Mouse (Mus musculus) MEL-GATA-1-ER (cell line): ENCODE results near the gene Kalrn.
"Not testable (repeated sequence)": the region's sequence is repeated elsewhere in the genome, so short reads cannot be mapped to it uniquely, and the experiment has no call there.

ENCODE experiments used
- DNase-seq: peaks from one replicate; pipeline ENCODE4 v3.0.0-alpha.2; 2012; ENCODE audit warnings: low read depth; ENCODE audit errors: extremely low read depth

Gene Kalrn

DNA sequence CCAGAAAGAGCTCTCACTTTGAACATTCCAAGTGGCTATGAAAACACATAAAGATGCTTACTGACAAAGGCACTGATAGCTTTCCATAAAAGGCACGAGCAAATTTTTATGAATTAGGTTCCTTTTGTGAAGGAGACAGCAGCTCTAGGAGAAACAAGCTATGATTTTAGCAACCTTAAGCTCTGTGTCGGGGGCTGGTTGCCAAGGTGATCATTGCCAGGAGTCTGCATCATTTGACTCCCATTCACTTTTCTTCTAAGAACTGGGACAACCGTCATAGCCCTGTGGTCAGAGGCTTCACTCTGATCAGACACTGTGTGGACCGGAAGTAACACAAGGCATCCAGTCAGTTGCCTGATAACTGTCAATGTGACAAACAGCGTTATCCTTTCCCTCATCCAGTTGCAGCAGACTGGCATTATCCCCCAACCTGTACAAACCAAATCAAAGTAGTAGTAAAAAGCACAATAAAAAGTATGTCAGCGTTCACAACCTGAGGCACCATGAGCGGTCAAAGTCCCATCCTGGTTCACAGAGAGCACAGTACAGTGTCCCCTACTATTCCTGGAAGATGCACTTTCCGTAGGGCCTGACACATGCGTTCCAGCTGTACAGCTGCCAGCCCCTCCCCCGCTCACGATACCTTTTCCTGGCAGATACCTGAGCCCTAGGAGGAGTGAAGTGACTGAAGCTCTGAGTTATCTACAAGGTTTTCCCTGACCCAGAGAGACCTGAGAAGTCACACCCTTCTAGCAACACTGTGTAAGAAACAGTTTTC is 253.1 kb downstream of the Kalrn start:
- DNase-seq = no peak

DNA sequence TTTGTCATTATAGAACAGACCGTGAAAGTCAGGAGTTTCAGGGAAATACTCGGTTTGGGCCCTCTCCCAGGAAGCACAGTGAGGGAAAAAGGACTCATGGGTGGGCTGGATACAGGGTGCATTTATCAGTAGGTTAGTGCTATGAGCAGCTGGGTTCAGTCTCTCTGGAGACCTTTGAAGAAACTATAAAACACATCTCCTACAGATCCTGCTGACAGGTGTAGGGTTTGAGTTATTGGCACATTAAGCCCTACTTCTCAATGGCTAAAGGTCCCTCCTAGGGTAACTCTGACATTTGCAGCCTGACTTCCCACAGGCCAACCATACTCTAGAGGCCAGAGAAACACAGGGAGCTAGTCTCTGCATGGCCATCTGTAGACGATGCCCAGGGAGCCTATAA is 256.2 kb downstream of the Kalrn start:
- DNase-seq = no peak

DNA sequence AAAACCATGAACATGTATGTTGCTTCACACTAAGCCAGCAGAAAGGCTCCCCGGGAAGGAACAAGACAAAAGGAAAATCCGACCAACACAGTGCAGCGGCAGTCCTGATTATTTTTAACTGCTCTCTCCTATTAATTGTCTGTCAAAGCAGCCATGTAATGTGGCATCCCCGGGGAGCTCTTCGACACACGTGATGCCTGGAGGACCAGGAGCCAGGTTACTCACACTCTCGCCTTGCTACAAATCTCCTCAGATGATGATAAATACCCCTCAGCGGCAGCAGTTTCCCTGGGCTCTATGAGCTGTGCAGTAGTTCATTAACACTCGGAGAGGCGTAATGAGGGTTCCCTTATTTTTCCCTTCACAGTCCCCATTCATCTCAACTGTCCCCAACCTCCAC is 257.1 kb downstream of the Kalrn start:
- DNase-seq = no peak

DNA sequence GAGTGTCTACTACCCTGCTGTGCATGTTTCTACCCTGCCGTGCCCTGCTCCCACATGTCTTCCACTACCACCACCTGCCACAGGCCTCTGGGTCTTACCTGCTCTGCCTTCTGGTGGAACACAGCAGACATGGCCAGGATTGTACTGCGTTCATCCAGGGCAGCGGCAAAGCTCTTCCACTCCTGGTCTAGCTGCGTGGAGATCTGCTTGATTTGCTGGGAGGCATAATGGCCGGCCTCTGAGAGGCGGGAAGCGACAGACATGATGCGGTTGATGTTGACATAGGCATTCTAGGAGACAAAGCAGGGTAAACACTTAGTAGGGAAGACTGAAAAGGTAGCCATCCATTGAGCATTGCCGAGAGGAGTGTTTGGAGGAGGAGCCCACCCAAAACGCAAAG is 259.3 kb downstream of the Kalrn start:
- DNase-seq = no peak

DNA sequence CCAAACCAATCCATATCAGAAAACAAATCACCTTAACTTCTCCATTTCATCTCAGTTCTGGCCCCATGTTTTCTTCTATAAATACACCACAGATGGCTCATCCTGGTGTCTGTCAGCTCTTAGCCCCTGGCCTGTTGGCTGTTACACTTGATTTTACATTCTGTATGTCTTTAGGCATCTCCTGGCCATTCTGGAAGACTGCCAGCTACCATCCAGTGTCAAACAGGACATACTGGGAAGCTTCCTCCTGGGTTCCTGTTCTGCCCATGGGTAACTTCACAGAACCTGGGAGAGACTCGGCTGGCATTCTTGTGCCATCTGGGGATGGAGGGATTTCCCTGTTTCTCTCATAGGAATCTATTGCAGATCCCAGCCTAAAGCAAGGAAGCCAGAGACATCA is 261.8 kb downstream of the Kalrn start:
- no peak for DNase-seq

DNA sequence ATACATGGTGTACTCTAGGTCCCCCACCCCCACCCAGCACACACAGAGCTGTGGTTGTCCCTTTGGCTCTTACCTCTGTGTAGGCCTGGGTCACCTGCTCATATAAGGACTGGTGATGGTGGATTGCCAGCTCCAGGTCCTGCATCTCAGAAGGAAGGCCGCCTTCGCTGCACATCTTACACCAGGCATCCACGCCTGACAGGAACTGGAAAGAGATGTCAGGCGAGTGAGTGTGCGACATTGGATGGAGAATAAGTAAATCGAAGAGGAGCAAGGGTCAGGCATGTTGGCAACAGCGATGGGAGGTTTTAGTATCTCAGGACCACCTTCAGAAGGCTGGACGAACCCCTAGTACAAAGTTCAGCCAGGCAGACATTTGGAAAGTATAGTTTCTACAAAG is 263.0 kb downstream of the Kalrn start:
- no peak for DNase-seq

DNA sequence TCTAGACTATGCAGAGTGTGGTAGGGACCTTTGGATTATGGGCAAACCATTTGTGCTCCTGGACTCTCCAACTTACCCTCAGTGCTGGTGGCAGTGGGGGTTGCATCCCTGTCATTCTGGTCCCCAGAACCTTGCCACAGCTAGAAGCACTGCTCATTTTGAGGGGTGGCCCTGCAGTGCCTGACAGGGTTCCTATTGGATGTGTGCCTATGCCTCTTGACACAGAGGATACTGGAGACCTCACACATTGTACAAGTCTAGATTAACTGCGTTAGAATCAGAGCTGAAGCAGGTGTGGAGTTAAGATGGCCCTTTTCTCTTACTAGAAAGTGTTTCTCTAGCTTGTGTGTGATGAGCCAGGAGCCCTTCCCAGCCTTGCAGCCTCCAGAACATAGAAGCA is 265.0 kb downstream of the Kalrn start:
- no peak for DNase-seq

DNA sequence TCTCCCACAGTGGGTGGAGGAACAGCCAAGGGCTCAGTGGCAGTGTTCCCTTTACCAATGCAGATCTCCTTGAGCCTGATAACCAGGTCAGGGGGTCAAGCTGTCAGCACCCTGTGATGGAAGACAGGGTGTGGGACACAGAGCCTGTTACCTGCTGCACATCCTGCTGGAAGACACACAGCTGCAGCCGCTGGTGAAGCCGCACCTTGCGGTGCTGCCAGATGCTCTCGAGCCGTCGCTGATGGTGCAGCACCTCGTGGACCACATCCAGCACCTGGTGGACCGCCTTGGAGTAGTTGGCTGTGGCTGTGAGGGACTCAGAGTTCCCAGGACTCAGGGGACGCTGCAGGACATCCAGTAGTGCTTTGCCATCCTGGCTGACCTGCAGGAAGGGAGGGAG is 265.9 kb downstream of the Kalrn start:
- no peak for DNase-seq

DNA sequence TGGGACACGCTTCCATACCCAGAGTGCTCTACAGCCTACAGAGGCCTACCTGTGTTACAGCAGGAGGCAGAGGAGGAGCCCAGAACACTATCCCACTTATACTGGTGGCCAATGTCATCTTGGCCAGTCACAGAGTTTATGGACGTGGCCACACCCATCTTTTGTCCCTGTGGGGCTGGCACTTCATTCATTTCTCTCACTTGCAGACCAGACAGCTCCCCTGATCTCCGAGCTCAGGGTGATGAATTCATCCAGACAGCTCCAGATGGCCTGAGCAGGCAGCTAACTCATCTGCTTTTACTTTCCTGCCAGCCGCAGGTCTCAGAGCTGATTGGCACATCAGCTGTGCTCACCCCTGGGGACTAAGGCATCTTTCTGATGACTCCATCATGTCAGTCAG is 267.7 kb downstream of the Kalrn start:
- DNase-seq = no peak

DNA sequence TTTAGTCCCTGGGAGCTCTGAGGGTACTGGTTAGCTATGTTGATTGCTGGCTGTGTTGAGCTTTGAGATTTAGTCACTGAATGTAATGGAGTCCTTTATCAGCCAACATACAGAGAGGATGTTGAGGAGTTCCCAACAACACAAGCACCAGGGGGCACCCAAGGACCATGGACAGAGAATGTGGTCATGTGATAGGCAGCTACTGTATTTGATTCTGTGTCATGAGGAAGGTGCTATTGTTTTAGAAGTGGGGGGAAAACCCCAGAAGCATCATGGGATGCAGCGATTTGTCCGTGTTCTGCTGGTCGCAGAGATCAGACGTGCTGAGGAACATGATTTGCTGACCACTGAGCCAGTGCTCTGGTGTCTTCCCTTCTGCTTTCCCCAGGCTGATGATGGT is 269.5 kb downstream of the Kalrn start:
- not testable (repeated sequence) for DNase-seq

DNA sequence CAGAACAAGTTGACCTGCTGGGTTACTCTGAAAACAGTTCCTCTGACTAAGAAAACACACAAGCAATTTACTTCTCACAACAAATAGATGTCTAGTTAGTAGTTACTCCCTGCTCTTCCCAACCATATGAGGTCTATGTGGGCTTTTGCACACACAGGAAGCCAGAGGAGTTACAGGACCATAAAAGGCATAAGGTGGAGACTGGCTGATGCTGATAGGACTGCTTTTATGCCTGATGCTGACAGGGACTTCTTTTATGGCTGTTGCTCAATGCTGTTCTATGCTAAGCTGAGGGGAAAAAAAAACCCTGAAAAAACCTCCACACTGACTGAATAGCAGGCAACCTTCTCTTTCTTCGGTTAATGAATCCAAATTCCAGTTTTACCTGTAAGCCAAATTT is 270.8 kb downstream of the Kalrn start:
- no peak for DNase-seq

DNA sequence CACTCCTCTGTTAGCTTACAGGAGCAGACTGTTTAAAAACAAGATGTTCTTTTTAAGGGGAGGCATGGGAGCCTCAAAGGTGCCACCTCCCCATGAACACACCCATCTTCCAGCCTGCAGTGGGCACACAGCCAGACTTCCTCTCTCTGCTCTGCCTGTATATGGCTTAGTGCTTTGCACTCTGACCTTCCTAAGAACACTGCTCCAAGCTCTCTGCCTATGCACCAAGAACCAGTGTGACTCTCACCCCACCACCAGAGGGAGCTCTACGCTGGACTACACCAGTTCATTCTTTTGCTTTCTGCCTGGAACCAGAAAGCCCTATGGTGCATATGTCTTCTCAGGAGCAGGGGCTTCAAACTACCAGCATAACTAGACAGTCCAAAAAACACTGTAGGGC is 271.3 kb downstream of the Kalrn start:
- no peak for DNase-seq

DNA sequence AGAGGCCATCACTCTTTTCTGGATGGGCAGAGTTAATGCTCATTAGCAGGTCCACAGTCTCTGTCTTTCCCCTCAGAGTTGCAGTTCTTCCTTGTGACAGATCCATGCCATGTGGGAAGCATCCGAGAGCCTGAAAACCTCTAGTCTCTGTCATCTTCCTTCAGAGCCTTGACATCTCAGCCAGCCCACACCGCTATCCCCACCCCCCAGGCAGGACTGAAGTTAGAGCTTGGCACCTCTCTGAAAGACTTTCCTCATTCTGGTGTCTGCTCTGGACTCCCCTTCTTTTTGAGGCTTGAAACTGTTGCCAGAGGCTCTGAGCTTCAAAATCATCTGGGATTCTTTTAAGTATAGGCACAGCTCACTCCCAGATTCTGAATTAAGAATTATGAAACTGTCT is 274.1 kb downstream of the Kalrn start:
- no peak for DNase-seq

DNA sequence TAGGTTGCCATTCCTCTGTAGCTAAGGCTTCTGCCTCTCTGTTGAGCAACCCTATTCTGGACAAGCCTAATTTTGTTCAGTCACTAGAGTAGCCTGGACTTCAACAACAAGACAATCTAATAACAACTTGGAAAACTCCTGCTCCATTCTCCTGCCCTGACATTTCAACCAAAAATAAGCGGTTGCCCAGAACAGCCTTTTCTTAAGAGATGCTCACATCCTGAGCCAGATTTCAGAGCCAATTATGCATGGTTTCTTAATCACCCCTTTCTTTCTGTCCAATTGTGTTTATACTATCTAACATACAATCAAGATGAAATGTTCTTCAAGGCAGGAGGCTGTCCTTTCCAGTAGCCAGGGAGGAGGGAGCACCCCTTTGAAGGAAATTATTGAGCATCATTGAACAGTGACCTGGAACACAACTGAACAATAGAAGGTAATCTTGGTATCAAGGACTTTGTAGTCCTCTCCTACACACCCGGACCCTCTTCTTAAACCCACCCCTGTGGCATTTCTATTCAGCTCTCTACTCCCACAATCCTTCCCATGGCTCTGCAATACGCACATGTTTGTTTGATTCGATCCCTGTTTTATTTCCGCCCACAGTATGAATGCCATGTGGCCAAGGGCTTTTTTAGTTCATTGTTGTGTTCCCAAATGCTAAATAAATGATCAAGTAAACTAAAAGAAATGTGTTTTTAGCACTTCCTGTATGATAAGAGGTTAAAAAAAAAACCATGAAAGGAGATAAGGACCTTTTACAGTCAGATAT is 275.2 kb downstream of the Kalrn start:
- no peak for DNase-seq

DNA sequence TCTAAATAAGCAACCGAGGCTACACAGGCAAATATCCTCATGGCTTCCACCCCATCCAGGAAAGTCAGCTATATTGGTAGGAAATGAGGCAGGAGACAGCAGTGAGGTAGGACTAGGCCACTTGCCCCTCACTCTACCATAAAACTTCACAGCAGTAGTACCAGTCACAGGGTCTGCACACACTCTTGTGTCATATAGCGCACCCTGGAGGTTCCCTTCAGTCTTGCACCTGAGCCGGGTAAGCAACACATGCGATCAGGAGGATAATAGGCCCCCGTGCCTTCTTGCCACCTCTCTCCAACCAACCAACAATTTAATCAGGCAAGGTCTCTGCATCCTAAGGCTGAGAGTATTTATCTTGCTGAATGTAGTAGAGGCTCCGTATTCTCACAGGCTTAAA is 278.8 kb downstream of the Kalrn start:
- DNase-seq = no peak

DNA sequence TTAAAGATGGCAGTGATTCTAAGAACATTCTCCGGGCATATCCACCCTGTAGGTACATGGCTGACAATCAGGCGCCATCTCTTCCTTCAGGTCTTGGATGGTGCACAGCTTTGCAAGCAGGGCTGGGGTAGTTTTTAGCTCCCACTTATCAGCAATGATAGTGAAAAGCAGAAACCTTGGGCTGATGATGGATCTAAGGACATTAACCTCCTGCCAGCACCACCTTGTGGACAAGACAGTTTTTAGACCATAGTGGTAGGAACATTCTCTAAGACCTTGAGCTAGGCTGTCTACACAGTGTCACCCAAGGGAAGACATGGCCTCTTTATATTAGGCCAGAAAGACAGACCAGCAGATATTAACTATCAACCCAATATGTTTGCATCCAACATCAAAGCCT is 279.7 kb downstream of the Kalrn start:
- DNase-seq = no peak

DNA sequence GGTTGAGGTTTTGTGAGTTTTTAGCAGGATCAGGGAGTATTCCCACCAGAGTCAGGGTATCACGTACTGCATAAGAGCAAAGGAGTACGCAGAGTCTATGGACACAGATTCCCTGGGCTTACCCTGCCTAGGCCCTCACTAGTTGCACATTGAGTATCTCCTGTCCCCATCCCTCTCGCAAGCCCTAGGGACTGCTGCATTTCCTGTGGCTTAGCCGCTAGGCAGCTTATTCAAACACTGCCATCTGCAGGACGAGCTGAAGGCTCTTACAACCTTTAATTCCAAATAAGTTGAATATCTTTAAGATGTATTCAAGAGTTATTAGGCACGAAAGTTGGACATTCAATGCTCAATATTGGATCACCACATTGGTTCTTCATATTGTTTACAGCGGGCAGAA is 283.7 kb downstream of the Kalrn start:
- DNase-seq = no peak

DNA sequence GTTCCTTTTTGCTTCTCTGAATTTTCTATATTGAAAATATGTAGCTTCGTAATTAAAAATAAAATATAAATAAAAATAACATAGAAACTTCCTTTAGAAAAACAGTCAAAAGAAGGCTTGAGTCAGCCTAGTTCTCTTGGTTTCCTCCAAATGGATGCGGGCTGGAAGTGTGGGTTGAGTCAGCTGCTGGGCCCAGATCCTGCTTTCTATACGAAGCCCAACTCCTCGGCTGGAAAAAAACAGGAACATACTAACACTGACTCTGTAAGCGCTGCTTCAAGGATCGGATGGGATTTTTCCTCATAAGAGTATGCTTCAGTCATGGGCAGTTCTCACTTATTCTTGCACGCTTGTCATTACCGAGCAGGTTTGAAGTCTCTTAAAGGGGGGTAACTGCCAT is 291.3 kb downstream of the Kalrn start:
- no peak for DNase-seq

DNA sequence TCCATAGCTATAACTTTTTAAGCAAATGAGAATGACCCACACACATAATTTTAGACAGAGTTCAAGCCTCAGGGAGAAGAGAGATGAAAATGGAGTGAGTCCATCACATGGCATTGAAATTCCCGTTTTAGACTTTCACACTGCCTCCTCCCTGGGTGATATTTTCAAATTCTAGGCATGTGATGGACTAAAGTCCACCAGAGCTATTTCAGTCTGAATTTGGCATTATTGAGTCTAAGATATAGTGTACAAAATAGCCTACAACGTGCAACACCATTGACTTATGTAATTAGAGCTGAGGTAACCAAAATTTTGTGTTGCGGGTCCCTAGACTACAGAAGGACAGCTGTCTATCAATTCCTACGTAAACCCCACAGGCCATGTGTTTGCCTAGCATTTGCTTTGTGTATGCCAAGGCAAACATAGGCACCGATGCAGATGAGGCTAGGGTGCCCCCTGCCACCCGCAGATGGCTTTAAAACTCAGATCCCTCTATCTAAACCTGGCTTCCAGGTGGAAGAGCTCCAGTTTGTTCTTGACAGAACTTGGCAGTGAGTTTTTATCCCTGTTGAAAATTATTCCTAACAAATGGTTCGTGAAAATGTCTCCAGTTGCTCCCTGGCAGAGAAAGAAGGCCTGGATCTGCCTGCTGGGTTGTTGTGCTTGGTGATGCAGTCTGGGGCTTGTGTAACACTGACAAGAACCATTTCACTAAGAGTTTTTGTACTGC is 293.5 kb downstream of the Kalrn start:
- DNase-seq = no peak

DNA sequence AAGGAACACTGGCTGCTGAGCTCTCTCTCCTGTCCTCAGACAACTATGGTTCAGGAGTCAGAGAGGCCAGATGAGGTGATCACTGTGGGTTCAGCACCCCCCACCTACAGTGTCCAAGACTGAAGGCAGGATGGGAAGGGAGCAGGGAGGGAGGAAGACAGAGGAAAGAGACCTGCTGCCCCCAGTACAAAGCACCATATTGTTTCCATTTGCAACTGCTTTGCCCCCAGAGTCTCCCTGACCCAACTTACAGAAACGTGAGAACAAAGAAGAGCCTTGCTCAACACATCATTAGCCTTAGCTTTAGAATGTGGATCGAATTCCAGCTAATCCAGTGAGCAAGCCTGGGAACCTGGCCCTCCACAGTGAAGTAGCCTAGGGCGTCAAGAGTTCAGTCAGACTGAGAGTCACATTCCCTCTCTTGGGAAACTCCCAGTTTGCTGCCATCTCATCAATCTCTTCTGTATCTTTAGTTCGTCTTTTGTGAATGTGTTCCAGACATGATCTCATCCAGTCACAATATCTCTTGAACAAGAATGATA is 295.0 kb downstream of the Kalrn start:
- DNase-seq = no peak

DNA sequence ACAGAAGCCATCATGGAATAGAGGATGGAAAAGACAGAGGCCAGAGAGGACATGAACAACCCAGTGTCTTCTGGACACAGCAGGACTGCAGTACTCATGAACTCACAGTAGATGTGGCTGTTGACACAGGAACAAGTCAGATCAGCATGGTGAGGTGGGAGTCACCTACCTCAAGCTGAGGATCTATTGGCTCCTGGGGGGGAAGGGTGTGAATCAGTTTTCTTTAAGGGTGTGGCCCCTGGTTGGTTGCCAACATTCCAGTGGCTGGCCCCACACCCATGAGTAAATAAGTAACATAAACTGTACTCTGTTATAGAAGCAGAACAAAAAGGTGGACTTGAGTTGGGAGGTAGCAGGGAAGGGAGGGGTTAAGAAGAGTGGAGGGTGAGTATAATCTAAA is 298.7 kb downstream of the Kalrn start:
- no peak for DNase-seq

DNA sequence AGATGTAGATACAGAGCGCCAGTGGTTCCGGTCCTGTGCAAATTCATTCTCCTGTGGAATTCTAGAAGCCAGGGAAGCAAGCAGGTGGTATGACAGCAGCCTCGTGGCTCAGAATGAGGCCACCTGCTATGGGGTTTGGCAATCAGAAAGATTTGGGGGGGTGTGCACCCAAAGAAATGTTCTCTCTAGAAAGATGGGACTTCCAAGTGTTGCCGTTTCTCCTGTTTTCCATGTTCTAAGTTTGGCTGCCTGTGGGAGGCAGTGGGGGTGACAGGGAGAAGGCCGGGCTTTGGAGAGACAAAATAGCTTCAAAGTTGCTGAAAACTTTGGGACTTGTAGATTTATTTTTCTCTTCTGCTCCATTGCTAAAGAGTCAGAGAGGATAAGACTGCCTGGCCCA is 301.9 kb downstream of the Kalrn start:
- DNase-seq = no peak
